Mouse (Mus musculus): ENCODE results near the gene Cchcr1. TPM values are rescaled to one million over a fixed set of nuclear protein-coding genes. Genes with fewer than 3 reads are reported as not detected.

Gene Cchcr1
- total RNA-seq, 2 experiments from 2014 or later = 20.0 to 23.5 TPM

- DNase-seq (ENCODE audit: low spot score in 2 of 2) = peak; percentile 33 to 45
These were observed 3.0 kb upstream of the Cchcr1 start for GRCm38 (mm10) chr17:35513886-35514285.

GRCm38 (mm10) chr17:35514756-35515155, 2.1 kb upstream of the Cchcr1 start:
- DNase-seq (ENCODE audit: low spot score in 2 of 2) = no peak

- DNase-seq (ENCODE audit: low spot score in 2 of 2) = no peak
These were observed 824 bp upstream of the Cchcr1 start for GRCm38 (mm10) chr17:35515911-35516640.

- no peak for DNase-seq (ENCODE audit: low spot score in 2 of 2)
These were observed 626 bp downstream of the Cchcr1 start for GRCm38 (mm10) chr17:35517526-35517925.

- DNase-seq (ENCODE audit: low spot score in 2 of 2) = no peak
These were observed 7.5 kb downstream of the Cchcr1 start for GRCm38 (mm10) chr17:35524354-35524753.

- DNase-seq (ENCODE audit: low spot score in 2 of 2) = no peak
These were observed 9.7 kb downstream of the Cchcr1 start for GRCm38 (mm10) chr17:35526644-35527043.

GRCm38 (mm10) chr17:35532360-35532759, 15.5 kb downstream of the Cchcr1 start:
- no peak for DNase-seq (ENCODE audit: low spot score in 2 of 2)

- DNase-seq (ENCODE audit: low spot score in 2 of 2) = no peak
These were observed 16.0 kb downstream of the Cchcr1 start, which contains the start of gene Psors1c2 for GRCm38 (mm10) chr17:35532901-35533300. Psors1c2 (plus strand) TSS chr17:35533201.

GRCm38 (mm10) chr17:35534343-35534742, 17.4 kb downstream of the Cchcr1 start:
- peak in 1 of 2 experiments; percentile 44 for DNase-seq (ENCODE audit: low spot score in 2 of 2)

GRCm38 (mm10) chr17:35537421-35537820, 20.5 kb downstream of the Cchcr1 start:
- DNase-seq (ENCODE audit: low spot score in 2 of 2) = no peak

GRCm38 (mm10) chr17:35538476-35538875, 21.6 kb downstream of the Cchcr1 start:
- DNase-seq (ENCODE audit: low spot score in 2 of 2) = no peak

- DNase-seq (ENCODE audit: low spot score in 2 of 2) = no peak
These were observed 22.6 kb downstream of the Cchcr1 start for GRCm38 (mm10) chr17:35539540-35539939.

- no peak for DNase-seq (ENCODE audit: low spot score in 2 of 2)
These were observed 26.0 kb downstream of the Cchcr1 start for GRCm38 (mm10) chr17:35542761-35543411.

GRCm38 (mm10) chr17:35543412-35543861, 26.5 kb downstream of the Cchcr1 start:
- no peak for DNase-seq (ENCODE audit: low spot score in 2 of 2)

- DNase-seq (ENCODE audit: low spot score in 2 of 2) = no peak
These were observed 27.1 kb downstream of the Cchcr1 start for GRCm38 (mm10) chr17:35544001-35544400.

- DNase-seq (ENCODE audit: low spot score in 2 of 2) = peak in 1 of 2 experiments; percentile 28
These were observed 27.8 kb downstream of the Cchcr1 start for GRCm38 (mm10) chr17:35544680-35545079.

GRCm38 (mm10) chr17:35547465-35547864, 30.6 kb downstream of the Cchcr1 start:
- DNase-seq (ENCODE audit: low spot score in 2 of 2) = no peak

GRCm38 (mm10) chr17:35548636-35549035, 31.7 kb downstream of the Cchcr1 start:
- no peak for DNase-seq (ENCODE audit: low spot score in 2 of 2)

GRCm38 (mm10) chr17:35549437-35550142, 32.7 kb downstream of the Cchcr1 start:
- DNase-seq (ENCODE audit: low spot score in 2 of 2) = peak; percentile 52 to 54

GRCm38 (mm10) chr17:35550143-35550494, 33.2 kb downstream of the Cchcr1 start:
- no peak for DNase-seq (ENCODE audit: low spot score in 2 of 2)

- DNase-seq (ENCODE audit: low spot score in 2 of 2) = no peak
These were observed 34.0 kb downstream of the Cchcr1 start for GRCm38 (mm10) chr17:35550871-35551270.

- no peak for DNase-seq (ENCODE audit: low spot score in 2 of 2)
These were observed 35.0 kb downstream of the Cchcr1 start, which contains the start of gene Cdsn for GRCm38 (mm10) chr17:35551881-35552414. Cdsn (plus strand) TSS chr17:35552128.

Data from adrenal gland, postnatal 4 days (tissue).